Mouse (Mus musculus) ES-E14 (cell line): Measurements from ENCODE around the gene Abcf1. TPM values are rescaled to one million over a fixed set of nuclear protein-coding genes. Genes with fewer than 3 reads are reported as not detected.

Source experiments
- DNase-seq: peaks from one replicate; pipeline ENCODE4 v3.0.0-alpha.2; 2013; ENCODE audit warnings: low read depth, low spot score
- H3K27ac ChIP-seq: 2 replicates; pipeline ENCODE4 v1.5.1; 2012; ENCODE audit warnings: low read depth, mild to moderate bottlenecking, low read length, moderate library complexity, mixed read lengths; ENCODE audit not compliant: poor library complexity, insufficient read depth, severe bottlenecking
- H3K36me3 ChIP-seq: 2 replicates; pipeline ENCODE4 v1.6.1; 2012; ENCODE audit warnings: mild to moderate bottlenecking, low read length, moderate library complexity, mixed read lengths; ENCODE audit not compliant: control insufficient read depth, poor library complexity, insufficient read depth, severe bottlenecking
- H3K4me1 ChIP-seq, 2 experiments: fragments of 150-350 bp in 1 of 2; sonication (generic) in 1 of 2; 2 replicates each; pipeline ENCODE4 v1.6.1; 2012; ENCODE audit warnings: low read length in 2 of 2, mild to moderate bottlenecking in 1 of 2, mixed read lengths in 1 of 2; ENCODE audit not compliant: control insufficient read depth in 2 of 2, insufficient read depth in 2 of 2, poor library complexity in 1 of 2
- H3K4me3 ChIP-seq, 2 experiments: fragments of 150-350 bp in 1 of 2; sonication (generic) in 1 of 2; 2 replicates each; pipeline ENCODE4 v1.5.1; 2012; ENCODE audit warnings: low read length in 2 of 2, low read depth in 1 of 2, mild to moderate bottlenecking in 1 of 2, mixed read lengths in 1 of 2; ENCODE audit not compliant: insufficient read depth in 1 of 2, poor library complexity in 1 of 2, severe bottlenecking in 1 of 2
- H3K9ac ChIP-seq: 2 replicates; pipeline ENCODE4 v1.6.1; 2012; ENCODE audit warnings: low read depth, mild to moderate bottlenecking, low read length, mixed read lengths; ENCODE audit not compliant: poor library complexity, insufficient read depth, severe bottlenecking
- H3K9me3 ChIP-seq: fragments of 150-350 bp; sonication (generic); 2 replicates; pipeline ENCODE4 v1.6.1; 2012; ENCODE audit warnings: low read depth, mild to moderate bottlenecking, low read length; ENCODE audit not compliant: control insufficient read depth, insufficient read depth
- CHD2 ChIP-seq: IDR thresholded peaks from 2 replicates; pipeline ENCODE4 v1.6.1; 2014; ENCODE audit warnings: mild to moderate bottlenecking, low read depth, low read length, inconsistent platforms
- HCFC1 ChIP-seq: IDR thresholded peaks from 2 replicates; pipeline ENCODE4 v1.6.1; 2012; ENCODE audit warnings: low read length, inconsistent platforms, borderline replicate concordance; ENCODE audit not compliant: insufficient read depth
- MAFK ChIP-seq: IDR thresholded peaks from 2 replicates; pipeline ENCODE4 v1.6.1; 2014; ENCODE audit warnings: mild to moderate bottlenecking, low read depth, low read length, inconsistent platforms; ENCODE audit not compliant: insufficient read depth
- ZC3H11A ChIP-seq: IDR thresholded peaks from 2 replicates; pipeline ENCODE4 v1.6.1; 2012; ENCODE audit warnings: low read depth, mild to moderate bottlenecking, inconsistent platforms, low read length, borderline replicate concordance
- ZNF384 ChIP-seq: IDR thresholded peaks from 2 replicates; pipeline ENCODE4 v1.6.1; 2012; ENCODE audit warnings: low read depth, low read length, inconsistent platforms
- in situ Hi-C, 2 experiments: fragments of 600-800 bp; cut with MboI; formaldehyde crosslinking; loops; one replicate each; pipeline ENCODE4 v1.15.1; 2025; ENCODE audit warnings: low sequenced_read_pairs in 2 of 2, inconsistent platforms in 1 of 2; ENCODE audit not compliant: unreplicated experiment in 2 of 2
- total RNA-seq: library from RNA; depleted of rRNA; stranded (reverse); fragments of 300-350 nt; gene quantifications from 2 replicates; pipeline ENCODE4 v1.2.3, GENCODE M21; 2012

Abcf1 gene
- total RNA-seq, 1 experiment, result 117 TPM

DNA sequence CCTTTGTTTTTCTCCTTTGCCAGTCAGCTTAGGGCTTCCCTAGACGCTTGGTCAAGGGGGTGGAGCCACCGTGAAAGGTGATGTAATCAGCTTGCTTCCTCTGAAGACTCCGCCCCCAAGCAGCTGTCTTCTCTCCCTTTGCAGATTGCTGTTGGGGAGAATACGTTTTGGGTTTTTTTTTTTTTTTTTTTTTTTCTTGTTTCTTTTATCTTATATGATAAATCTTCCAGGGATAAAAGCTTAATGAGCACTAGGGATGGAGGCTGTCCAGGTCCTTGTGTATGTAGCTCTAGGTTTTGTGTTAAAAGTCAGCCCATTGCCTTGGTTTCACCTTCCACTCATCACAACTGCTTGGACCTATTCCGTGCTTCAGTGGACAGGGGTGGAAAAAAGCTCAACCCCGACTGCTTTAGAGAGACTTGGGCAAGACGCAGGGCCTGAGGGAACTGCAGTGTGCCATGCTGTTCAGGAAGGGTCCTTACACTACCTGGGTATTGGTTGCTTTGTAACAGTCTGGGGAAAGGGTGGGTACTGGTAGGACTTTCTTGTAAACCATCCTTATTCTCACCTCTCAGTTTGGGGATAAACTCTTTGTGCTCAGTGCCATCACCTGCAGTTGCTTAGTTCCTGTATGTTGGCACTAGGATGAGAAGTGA lies 50.4 kb downstream of the Abcf1 start:
- H3K9me3 ChIP-seq, result no peaks in the 10 kb centered on the region
- peak overlapping the region; percentile 68 for H3K27ac ChIP-seq
- in situ Hi-C loops, result no loop called here
- H3K9ac ChIP-seq, result peak overlapping the region; percentile 64
- peak overlapping the region; percentile 68 to 69 for H3K4me3 ChIP-seq
- TF ChIP-seq ZC3H11A (no peak), MAFK (no peak), CHD2 (0 out of 2 replicates have a peak, but pooled peaks have one; percentile 42), HCFC1 (no peak), ZNF384 (peak; percentile 91)
- peak; percentile 96 for DNase-seq
- H3K36me3 ChIP-seq, result peaks cover 33% of the 10 kb centered on the region
- peaks cover 0 to 8% of the 10 kb centered on the region in 2 experiments; a peak in 2 of 4 replicates for H3K4me1 ChIP-seq

DNA sequence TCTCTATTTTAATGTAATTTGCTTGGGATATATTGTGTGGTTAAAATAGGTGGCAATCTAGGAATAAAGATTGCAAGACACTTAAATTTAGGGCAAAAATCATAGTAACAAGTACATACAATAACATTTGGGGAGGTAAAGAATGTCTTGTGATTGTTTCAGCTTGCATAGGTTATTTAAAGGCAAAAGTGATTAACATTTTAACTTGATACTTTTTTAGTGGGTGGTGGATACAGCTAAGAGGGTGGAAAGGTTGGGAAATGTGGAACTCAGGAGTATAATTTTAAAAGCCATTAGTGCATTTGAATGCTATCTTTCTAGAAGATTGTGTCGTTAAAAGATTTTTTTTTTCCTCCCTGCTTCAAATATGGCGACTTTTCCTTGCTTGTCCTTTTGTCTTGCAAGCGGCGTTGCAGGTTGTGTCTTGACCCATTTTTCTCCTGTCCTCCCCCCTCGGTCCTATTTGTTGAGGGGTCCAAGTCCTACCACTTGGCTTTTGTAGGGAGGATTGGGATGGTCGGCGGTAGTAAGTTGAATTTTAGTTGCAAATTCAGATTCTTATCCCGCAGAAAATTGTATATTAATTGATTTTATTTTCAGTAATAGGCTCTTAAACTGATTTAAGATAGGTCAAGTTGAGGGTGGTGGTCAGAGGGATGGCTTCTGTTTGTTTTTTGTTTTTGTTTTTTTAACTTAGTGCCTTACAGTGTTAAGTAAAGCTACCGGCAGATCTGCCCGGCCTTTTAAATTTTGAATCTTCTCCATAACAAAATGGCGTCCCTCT lies 51.1 kb downstream of the Abcf1 start:
- Histone ChIP-seq H3K27ac (peak overlapping the region; percentile 92), H3K9me3 (no peaks in the 10 kb centered on the region), H3K4me3 (peak overlapping the region; percentile 69 to 82), H3K36me3 (peaks cover 29% of the 10 kb centered on the region), H3K4me1 (peaks cover 0 to 8% of the 10 kb centered on the region in 2 experiments; a peak in 2 of 4 replicates), H3K9ac (peak overlapping the region; percentile 96)
- in situ Hi-C loops, result no loop called here
- DNase-seq, result no peak
- no peak for TF ChIP-seq MAFK
- TF ChIP-seq CHD2, result peak; percentile 10; the same call in 1 of the 2 replicates
- TF ChIP-seq ZNF384, result peak; percentile 62; the same call in 1 of the 2 replicates

DNA sequence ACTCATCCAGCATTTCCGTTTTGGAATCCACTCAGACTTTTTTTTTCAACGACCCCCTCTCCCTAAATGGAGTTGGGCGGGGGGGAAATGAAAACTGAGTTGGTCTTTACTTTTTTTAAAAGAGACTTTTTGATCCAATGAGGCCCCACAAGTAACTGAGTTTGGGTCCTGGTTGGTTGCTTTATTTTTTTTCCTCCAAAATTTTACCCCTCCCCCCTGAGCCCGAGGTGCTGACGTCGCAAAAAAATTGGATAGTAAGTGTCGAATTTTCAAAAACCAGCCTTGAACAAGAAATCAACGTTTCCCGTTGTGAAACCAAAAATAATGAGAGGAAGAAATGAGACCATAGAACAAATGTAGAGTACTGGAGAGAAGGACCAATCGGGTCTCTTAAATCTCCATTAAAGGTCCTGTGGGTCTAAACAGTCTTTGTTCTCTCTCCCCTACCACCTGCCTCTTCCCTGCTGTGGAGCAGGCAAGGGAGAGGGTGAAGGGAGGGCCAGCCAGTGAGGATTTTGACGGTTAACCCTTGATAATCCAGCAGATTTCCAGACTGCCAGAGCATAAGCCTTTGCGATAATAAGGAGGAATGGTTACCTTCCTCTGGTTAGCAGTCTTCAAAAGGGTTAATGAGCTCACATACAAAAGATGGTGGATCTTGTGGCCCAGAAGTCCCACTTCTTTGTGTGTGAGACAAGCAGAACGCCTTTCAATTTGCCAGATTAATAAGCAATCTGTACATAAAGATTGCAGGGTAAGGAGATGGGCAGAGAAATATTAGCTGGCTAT lies 51.9 kb downstream of the Abcf1 start:
- in situ Hi-C loops, result no loop called here
- TF ChIP-seq ZC3H11A (no peak), ZNF384 (0 out of 2 replicates have a peak, but pooled peaks have one; percentile 53), HCFC1 (no peak), MAFK (peak; percentile 98)

DNA sequence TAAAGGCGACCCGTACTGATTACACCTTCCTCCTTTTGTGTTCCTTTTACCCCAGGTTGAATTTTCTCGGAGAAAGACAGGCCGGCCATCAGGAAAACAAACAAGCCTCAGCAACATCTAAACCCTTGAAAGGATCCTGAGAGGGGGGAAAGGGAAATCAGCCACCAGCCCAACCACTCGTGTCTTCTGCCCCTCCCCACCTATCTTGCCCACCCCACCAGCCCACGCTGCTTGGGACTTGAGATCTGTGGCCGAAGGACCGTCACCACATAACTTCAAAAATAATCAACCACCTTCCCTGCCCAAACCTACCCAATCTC lies 52.5 kb downstream of the Abcf1 start:
- in situ Hi-C loops, result no loop called here
- H3K9ac ChIP-seq, result peak overlapping the region; percentile 96
- peak overlapping the region; percentile 69 to 82 for H3K4me3 ChIP-seq
- no peak for TF ChIP-seq ZNF384
- no peak for TF ChIP-seq CHD2
- no peak for TF ChIP-seq HCFC1
- TF ChIP-seq MAFK, result no peak
- TF ChIP-seq ZC3H11A, result no peak
- no peak for DNase-seq
- no peaks in the 10 kb centered on the region for H3K9me3 ChIP-seq
- peak overlapping the region; percentile 92 for H3K27ac ChIP-seq
- H3K36me3 ChIP-seq, result peaks cover 33% of the 10 kb centered on the region
- peaks cover 0 to 10% of the 10 kb centered on the region in 2 experiments; a peak in 2 of 4 replicates for H3K4me1 ChIP-seq

More for the DNA sequence above, 51.9 kb downstream of the Abcf1 start:
- H3K4me3 ChIP-seq, result peak overlapping the region; percentile 69 to 82
- H3K9ac ChIP-seq, result peak overlapping the region; percentile 96
- H3K27ac ChIP-seq, result peak overlapping the region; percentile 92
- H3K9me3 ChIP-seq, result no peaks in the 10 kb centered on the region
- peaks cover 32% of the 10 kb centered on the region for H3K36me3 ChIP-seq
- peaks cover 0 to 10% of the 10 kb centered on the region in 2 experiments; a peak in 2 of 4 replicates for H3K4me1 ChIP-seq
- no peak for DNase-seq
